Mouse (Mus musculus) heart, adult 2 months (tissue): ENCODE measurements around the gene Zbtb14. TPM values are rescaled to one million over a fixed set of nuclear protein-coding genes. Genes with fewer than 3 reads are reported as not detected.

Source experiments
- DNase-seq, 2 experiments: peaks; one replicate each; pipeline ENCODE4 v3.0.0; 2021
- H3K27ac ChIP-seq: fragments of 200-600 bp; 2 replicates; pipeline ENCODE4 v1.8.1; 2022
- H3K27me3 ChIP-seq: fragments of 200-500 bp; 2 replicates; pipeline ENCODE4 v1.6.1; 2012; ENCODE audit warnings: mild to moderate bottlenecking, low read length, inconsistent platforms, mixed read lengths; ENCODE audit not compliant: control insufficient read depth, insufficient read depth
- H3K36me3 ChIP-seq: fragments of 200-500 bp; 2 replicates; pipeline ENCODE4 v1.6.1; 2012; ENCODE audit warnings: low read length, inconsistent platforms; ENCODE audit not compliant: control insufficient read depth, insufficient read depth
- H3K4me1 ChIP-seq: fragments of 200-500 bp; 2 replicates; pipeline ENCODE4 v1.6.1; 2011; ENCODE audit warnings: low read length; ENCODE audit not compliant: control insufficient read depth, insufficient read depth
- H3K4me3 ChIP-seq: fragments of 200-600 bp; 2 replicates; pipeline ENCODE4 v1.8.1; 2022
- H3K79me2 ChIP-seq: fragments of 200-500 bp; replicated peaks from 2 replicates; pipeline ENCODE4 v1.6.1; 2012; ENCODE audit warnings: mild to moderate bottlenecking, inconsistent platforms, low read length, moderate library complexity, mixed read lengths; ENCODE audit not compliant: control insufficient read depth, insufficient read depth
- H3K9ac ChIP-seq: fragments of 200-500 bp; 2 replicates; pipeline ENCODE4 v1.6.1; 2012; ENCODE audit warnings: low read depth, mild to moderate bottlenecking, control low read depth, inconsistent platforms, low read length, mixed read lengths
- CTCF ChIP-seq: fragments of 200-600 bp; IDR thresholded peaks from 2 replicates; pipeline ENCODE4 v1.8.1; 2022; ENCODE audit warnings: antibody characterized with exemption, mild to moderate bottlenecking, moderate library complexity
- EP300 ChIP-seq: fragments of 200-500 bp; IDR thresholded peaks from 2 replicates; pipeline ENCODE4 v1.6.1; 2011; ENCODE audit warnings: low read depth, low read length, control low read depth; ENCODE audit not compliant: insufficient read depth
- POLR2A ChIP-seq: fragments of 200-500 bp; IDR thresholded peaks from 2 replicates; pipeline ENCODE4 v1.6.1; 2011; ENCODE audit warnings: mild to moderate bottlenecking, low read depth, low read length, control low read depth; ENCODE audit not compliant: insufficient read depth
- WGBS: fragments of 180-500 bp; shearing (Covaris S2); methylation state at CpG from one replicate; pipeline ENCODE4 v1.1.7; 2018; 5-methylcytosine and 5-hydroxymethylcytosine counted together
- intact Hi-C: fragments of 180-260 bp; cut with DNase I; formaldehyde crosslinking; loops from one replicate; pipeline ENCODE4 v1.15.1; 2025
- long read RNA-seq: library from polyadenylated mRNA; stranded (forward); transcript quantifications from one replicate; pipeline ENCODE4 v2.0.0, GENCODE M21; 2021
- polyA plus RNA-seq: library from polyadenylated mRNA; depleted of rRNA; stranded (reverse); fragments of >200 nt; gene quantifications from 2 replicates; pipeline ENCODE4 v1.2.3, GENCODE M21; 2012; rRNA removed
- total RNA-seq, 2 experiments: library from RNA; stranded (reverse); gene quantifications; 2 replicates each; pipeline ENCODE4 v1.2.3; 2021

Zbtb14 gene
- total RNA-seq (10 to 100 TPM in 1 of 2 experiments, 1 to 10 TPM in 1; 8.5 to 10.6 TPM), polyA plus RNA-seq (3.9 and 6.9 TPM in 2 replicates)
- long read RNA-seq, full-length matches to known transcripts, result 14 of 14 reads
- long read RNA-seq, partial matches to known transcripts, result 0 of 14 reads
- long read RNA-seq, other reads (novel, unspliced or antisense), result 0 of 14 reads

DNA sequence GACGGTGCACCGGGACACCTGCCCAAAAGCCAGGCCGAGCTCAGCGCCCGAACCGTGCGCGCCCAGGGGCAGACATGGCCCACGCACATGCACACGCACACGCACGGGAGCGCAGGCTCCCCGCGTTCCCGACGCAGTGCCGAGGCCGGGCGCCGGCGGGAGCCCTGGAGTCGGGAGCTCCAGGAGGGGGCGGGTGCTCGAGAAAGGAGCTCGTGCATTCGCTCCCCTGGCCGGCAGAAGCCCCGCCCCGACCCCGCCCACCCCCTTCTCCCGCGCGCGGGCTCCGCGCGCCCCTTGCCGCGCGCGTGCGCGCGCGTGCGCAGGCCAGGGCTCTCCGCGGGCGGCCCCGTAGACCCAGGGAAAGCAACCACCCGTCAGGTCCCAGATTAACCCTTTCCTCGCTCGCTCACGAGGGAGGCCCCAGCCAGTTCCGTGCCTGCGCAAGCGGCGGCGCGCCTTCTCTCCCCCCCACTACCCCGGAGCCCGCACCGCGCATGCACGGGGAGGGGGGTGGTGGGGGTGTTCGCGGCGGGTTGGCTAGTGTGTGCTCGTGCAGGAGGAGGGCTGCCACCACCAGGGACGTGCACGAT lies at the start of gene Zbtb14:
Gene Zbtb14, plus strand, starts transcription at position 540 of the 590 bp plus-strand sequence.
- under 1% methylated on average over 67 of the region's 72 CpGs for WGBS
- peak; percentile 90 to 95 for DNase-seq

DNA sequence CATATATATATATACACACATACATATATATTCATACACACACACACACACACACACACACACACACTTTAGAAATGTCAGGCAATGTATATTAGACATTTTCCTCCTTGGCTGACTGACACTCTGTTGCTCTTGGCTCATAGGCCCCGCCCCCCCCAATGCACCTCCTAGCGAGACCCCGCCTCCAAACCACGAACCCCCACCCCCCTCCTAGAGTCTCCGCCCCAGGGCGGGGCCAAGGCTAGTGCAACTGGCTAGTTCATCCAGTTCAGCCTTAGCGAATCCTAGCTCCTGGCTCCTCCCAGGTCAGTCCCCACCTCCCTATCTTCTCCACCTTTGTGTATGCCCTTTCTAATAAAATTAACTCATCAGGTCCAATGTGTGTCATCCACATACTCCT lies 36.8 kb upstream of the Zbtb14 start:
- no peak overlapping the region for H3K4me3 ChIP-seq
- no peaks in the 10 kb centered on the region for H3K79me2 ChIP-seq
- no peak for TF ChIP-seq CTCF
- TF ChIP-seq POLR2A, result no peak
- no peak for TF ChIP-seq EP300
- no peaks in the 10 kb centered on the region for H3K36me3 ChIP-seq
- H3K4me1 ChIP-seq, result no peaks in the 10 kb centered on the region
- H3K27me3 ChIP-seq, result no peaks in the 10 kb centered on the region; the same call in 1 of the 2 replicates
- intact Hi-C loops, result loop anchor here (10.0 kb wide), 3 partner anchors 91 to 461 kb away; no protein-coding TSS in a partner anchor
- WGBS, result 73% methylated on average over 7 of the region's 7 CpGs
- H3K27ac ChIP-seq, result no peak overlapping the region
- H3K9ac ChIP-seq, result no peak overlapping the region
- DNase-seq, result no peak

More for the DNA sequence above, at the start of gene Zbtb14:
- TF ChIP-seq POLR2A (peak; percentile 52), CTCF (peak; percentile 64), EP300 (no peak)
- intact Hi-C loops, result loop anchor here (1.0 kb wide), 1 partner anchor 35 kb away; no protein-coding TSS in a partner anchor
- Histone ChIP-seq H3K4me1 (peaks cover 3% of the 10 kb centered on the region), H3K27ac (peak within 1 kb of the TSS; percentile 98), H3K9ac (peak within 1 kb of the TSS; percentile 96), H3K4me3 (peak within 1 kb of the TSS; percentile 93), H3K27me3 (no peaks in the 10 kb centered on the region), H3K79me2 (no peaks in the 10 kb centered on the region), H3K36me3 (peaks cover 11% of the 10 kb centered on the region)

DNA sequence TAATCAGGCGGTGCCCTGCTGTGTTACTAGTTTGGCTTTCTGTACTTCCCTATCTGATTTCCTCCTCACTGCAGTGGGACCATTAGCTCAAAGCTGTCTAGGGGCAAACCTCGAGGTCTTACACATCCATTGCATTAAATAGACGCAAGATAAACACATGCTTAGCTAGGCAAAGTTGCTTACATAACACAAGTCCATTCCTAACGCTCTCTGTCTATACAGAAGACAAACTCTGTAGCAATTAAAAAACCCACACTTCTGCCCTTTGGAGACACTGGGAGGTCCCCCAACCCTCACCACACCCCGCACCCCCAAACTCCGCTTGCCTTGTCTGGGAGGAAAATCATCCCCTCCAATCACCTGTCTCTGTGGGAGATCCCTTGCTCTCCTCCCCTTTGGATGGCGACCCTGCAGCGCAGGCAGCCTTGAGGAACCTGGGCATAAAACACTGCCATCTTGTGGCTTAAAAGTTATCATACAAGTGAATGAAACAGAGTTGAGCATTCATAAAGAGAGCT lies 33.8 kb upstream of the Zbtb14 start:
- intact Hi-C loops, result loop anchor here (10.0 kb wide), 3 partner anchors 94 to 464 kb away; no protein-coding TSS in a partner anchor
- no peak overlapping the region for H3K9ac ChIP-seq

DNA sequence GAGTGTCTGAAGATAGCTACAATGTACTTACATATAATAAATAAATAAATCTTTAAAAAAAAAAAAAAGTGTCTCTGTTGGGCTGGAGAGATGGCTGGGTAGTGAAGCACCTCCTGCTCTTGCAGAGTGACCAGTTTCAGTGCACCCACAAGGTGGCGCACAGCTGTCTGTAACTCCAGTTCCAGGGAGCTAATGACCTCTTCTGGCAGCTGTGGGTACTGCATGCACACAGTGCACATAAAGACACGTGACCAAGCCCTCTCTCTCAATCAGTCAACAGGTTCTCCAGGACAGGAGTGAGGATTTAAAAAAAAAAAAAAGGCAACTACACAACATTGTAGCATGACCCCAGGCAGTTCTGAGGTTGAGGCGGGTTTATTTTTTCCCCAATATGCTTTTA lies 17.8 kb upstream of the Zbtb14 start:
- Histone ChIP-seq H3K27ac (no peak overlapping the region), H3K4me3 (no peak overlapping the region), H3K9ac (no peak overlapping the region), H3K27me3 (no peaks in the 10 kb centered on the region), H3K4me1 (no peaks in the 10 kb centered on the region), H3K36me3 (no peaks in the 10 kb centered on the region), H3K79me2 (no peaks in the 10 kb centered on the region)
- DNase-seq, result no peak
- intact Hi-C loops, result no loop called here
- TF ChIP-seq EP300, result no peak
- TF ChIP-seq CTCF, result peak; percentile 49
- WGBS, result 89% methylated on average over 3 of the region's 3 CpGs

More for the DNA sequence above, 33.8 kb upstream of the Zbtb14 start:
- Histone ChIP-seq H3K79me2 (no peaks in the 10 kb centered on the region), H3K4me1 (no peaks in the 10 kb centered on the region), H3K27ac (no peak overlapping the region), H3K36me3 (no peaks in the 10 kb centered on the region), H3K4me3 (no peak overlapping the region), H3K27me3 (no peaks in the 10 kb centered on the region; the same call in 1 of the 2 replicates)
- peak; percentile 74 for TF ChIP-seq CTCF
- TF ChIP-seq EP300, result no peak
- DNase-seq, result no peak
- 22% methylated on average over 8 of the region's 8 CpGs for WGBS

DNA sequence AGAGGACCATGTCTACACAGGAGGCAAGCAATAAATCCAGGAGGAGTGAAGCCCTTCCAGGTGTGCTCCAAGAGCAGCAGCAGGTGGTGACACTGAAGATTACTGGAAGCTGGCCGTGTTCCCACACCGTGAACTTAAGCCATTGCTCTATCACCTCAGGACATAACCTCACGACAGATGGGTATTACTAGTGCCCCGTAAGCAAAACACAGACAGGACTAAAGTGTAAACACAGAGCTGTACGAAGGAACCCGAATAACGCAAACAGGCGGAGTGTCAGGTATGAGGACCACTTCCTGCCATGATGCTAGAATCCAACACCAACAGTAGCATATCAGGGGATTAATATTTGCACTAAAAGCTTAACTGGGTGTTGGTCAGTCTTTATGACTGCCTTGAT lies 2.0 kb upstream of the Zbtb14 start:
- no peak overlapping the region for H3K27ac ChIP-seq
- H3K36me3 ChIP-seq, result peaks cover 9% of the 10 kb centered on the region
- no peak overlapping the region for H3K9ac ChIP-seq
- no peak overlapping the region for H3K4me3 ChIP-seq
- no peak for DNase-seq
- H3K79me2 ChIP-seq, result no peaks in the 10 kb centered on the region
- peaks cover 3% of the 10 kb centered on the region for H3K4me1 ChIP-seq
- intact Hi-C loops, result no loop called here
- no peak for TF ChIP-seq EP300
- TF ChIP-seq CTCF, result no peak
- TF ChIP-seq POLR2A, result no peak
- H3K27me3 ChIP-seq, result no peaks in the 10 kb centered on the region
- 93% methylated on average over 8 of the region's 8 CpGs for WGBS

DNA sequence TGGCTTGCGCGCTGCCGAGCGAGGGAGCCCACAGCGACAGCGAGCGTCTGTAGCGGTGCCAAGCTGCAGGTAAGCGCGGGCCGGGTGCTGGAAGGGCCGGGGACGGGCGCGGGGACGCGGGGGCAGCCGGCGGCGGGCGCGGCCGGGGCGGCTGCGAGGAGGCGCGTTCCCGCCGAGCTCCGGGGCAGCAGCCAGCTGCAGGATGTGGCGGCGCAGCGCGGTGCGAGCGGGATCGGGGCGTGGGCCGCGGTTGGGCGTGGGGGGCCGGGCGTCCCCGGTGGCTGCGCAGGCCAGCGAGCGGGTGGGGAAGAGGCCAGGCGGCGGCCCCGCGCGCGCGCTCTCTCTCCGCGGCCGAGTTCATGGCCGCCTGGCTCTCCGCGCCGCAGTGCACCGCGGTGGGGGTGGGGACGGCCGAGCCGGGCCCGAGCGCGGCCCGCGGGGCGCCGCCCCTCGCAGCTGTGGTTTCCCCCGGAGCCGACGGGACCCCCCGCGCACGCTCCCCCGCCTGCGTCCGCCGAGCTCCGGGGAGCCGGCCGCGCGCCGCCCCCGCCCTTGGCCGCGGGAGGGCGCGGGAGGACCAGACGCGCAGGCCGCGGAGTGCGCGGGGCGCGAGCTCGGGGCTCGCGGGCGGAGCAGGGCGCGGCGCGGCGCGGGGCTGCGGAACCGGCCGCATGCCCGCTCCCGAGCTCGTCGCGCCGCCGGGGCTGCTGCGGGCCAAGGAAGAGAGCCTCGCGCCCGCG lies 521 bp downstream of the Zbtb14 start:
- intact Hi-C loops, result loop anchor here (1.0 kb wide), 1 partner anchor 34 kb away; no protein-coding TSS in a partner anchor

More for the DNA sequence above, 521 bp downstream of the Zbtb14 start:
- Histone ChIP-seq H3K9ac (peak overlapping the region; percentile 96), H3K4me1 (peaks cover 3% of the 10 kb centered on the region), H3K36me3 (peaks cover 11% of the 10 kb centered on the region), H3K27ac (peak overlapping the region; percentile 98), H3K27me3 (no peaks in the 10 kb centered on the region), H3K79me2 (no peaks in the 10 kb centered on the region), H3K4me3 (peak overlapping the region; percentile 93)
- peak; percentile 89 to 91 for DNase-seq
- 2% methylated on average over 111 of the region's 128 CpGs for WGBS
- TF ChIP-seq POLR2A (no peak), CTCF (no peak), EP300 (no peak)
